Mouse (Mus musculus) layer of hippocampus, postnatal 14 days (tissue): ENCODE results near the gene Coa7. TPM values are rescaled to one million over a fixed set of nuclear protein-coding genes. Genes with fewer than 3 reads are reported as not detected.
A peak's percentile ranks its signal among the peaks of the same experiment; 100 is the strongest.

Experiments
- DNase-seq, 2 experiments: peaks; one replicate each; pipeline ENCODE4 v3.0.0; 2021 to 2022; ENCODE audit warnings: low spot score in 2 of 2, mixed read lengths in 1 of 2
- total RNA-seq, 2 experiments: library from RNA; stranded (reverse); gene quantifications; 2 replicates each; pipeline ENCODE4 v1.2.3; 2021

Coa7 gene
- total RNA-seq, 2 experiments from 2014 or later, result 29.7 to 33.4 TPM

- DNase-seq, result no peak
These were observed 51.5 kb downstream of the Coa7 start for GRCm38 (mm10) chr4:108379476-108379875.

- DNase-seq, result no peak
These were observed 52.2 kb downstream of the Coa7 start for GRCm38 (mm10) chr4:108380146-108380545.

GRCm38 (mm10) chr4:108383183-108383714, 55.3 kb downstream of the Coa7 start, which contains the start of gene Shisal2a:
Gene Shisal2a (minus strand): TSS chr4:108383349.
- DNase-seq, result no peak

DNA sequence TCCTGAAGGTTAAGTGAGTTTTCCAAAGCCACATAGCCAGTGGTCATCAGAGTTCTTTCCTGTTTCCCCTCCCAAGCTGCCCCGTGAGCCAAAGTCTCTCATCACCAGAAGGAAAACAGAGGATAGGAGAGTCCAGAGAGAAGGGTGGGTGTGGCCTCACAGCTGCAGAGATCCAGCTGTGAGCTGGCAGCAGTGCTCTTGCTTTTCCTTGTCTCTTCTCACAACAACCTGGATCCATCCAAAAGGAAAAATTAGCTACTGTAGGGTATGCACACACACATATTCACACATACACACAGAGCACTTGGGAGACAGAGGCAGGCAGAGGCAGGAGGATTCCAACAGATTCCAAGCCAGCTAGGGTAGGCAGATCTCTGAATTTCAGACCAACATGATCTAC, 58.1 kb downstream of the Coa7 start:
- DNase-seq, result no peak

DNA sequence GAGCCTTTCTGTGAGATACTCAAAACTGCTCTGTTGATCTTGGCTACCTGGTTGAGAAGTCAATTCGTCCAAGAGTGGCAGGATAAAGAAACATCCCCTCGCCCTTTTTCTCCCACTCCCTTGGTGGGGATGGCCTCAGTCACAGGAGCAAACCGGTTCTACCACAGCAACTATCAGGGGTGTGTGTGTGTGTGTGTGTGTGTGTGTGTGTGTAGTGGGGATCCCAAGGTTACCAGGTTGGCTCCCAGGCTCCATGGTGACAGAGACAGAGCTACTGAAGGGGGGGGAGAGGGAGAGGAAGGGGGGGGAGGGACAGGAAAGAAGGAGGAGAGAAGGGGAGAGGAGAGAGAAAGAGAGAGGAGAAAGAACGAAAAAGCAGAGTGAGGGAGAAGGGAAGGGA, 59.2 kb downstream of the Coa7 start:
- DNase-seq, result no peak

- DNase-seq, result peak; percentile 28 to 35
These were observed 59.8 kb downstream of the Coa7 start for GRCm38 (mm10) chr4:108387681-108388253.

DNA sequence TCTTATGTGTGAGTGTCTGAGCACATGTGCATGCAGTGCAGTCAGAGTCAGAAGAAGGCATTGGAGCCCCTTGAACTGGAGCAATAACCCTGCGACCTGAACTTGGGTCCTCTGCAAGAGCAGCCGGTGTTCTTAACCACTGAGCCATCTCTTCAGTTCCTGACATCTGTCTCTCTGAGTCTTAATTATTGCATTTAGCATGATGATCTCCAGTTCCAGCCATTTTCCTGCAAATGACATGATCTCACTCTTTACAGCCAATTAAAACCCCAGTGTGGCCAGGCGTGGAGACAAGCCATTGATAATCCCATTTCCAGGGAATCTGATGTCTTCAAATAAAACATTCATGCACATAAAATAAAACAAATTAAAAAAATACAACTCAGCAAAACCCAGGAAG, 60.8 kb downstream of the Coa7 start:
- no peak for DNase-seq

DNA sequence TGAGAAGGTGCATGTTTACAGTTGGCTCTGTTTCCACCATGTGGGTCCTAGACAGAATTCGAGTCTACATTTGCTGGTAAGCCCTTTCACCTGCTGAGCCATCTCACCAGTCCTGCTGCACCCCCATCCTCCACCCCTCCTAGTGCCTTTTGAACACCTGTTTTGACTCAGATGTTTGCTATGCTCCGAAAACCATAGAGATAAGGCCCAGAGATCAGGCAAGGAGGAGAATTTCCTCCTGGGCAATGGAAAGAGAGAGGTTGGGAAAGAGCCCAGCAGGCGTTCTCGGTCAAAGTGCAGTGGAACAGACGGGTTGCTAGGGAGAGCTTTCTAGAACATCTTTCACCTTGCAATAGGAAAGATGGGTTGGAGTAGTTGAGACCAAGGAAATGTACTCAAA, 63.2 kb downstream of the Coa7 start:
- no peak for DNase-seq

Other genes starting within 250 kb of the Coa7 start
- 10 to 100 TPM in 1 of 2 experiments, 1 to 10 TPM in 1; 8.8 to 11.5 TPM for gene Podn, start 231.7 kb upstream of the Coa7 start, total RNA-seq
- 10 to 100 TPM; 87.2 to 87.7 TPM for gene Scp2, start 183.1 kb upstream of the Coa7 start, total RNA-seq
- 10 to 100 TPM; 12.0 to 14.1 TPM for gene Echdc2, start 162.7 kb upstream of the Coa7 start, total RNA-seq
- not detected for gene Zyg11a, start 110.1 kb upstream of the Coa7 start, total RNA-seq
- 100 to 1,000 TPM; 119 to 124 TPM for gene Zyg11b, start 27.0 kb upstream of the Coa7 start, total RNA-seq
- gene Shisal2a, start 55.2 kb downstream of the Coa7 start, total RNA-seq, result not detected
- 1 to 10 TPM; 7.4 to 8.0 TPM for gene Gpx7, start 78.8 kb downstream of the Coa7 start, total RNA-seq
- 10 to 100 TPM; 40.3 to 41.3 TPM for gene Tut4, start 131.3 kb downstream of the Coa7 start, total RNA-seq